Mouse (Mus musculus) layer of hippocampus, adult 9-10 months (tissue): ENCODE results near the gene Defb45.

Experiments
- DNase-seq: peaks from one replicate; pipeline ENCODE4 v3.0.0; 2022; ENCODE audit warnings: low spot score

The Defb45 gene

GRCm38 (mm10) chr2:152599299-152599698, at the start of gene Defb45:
Defb45 (minus strand) TSS chr2:152599399.
- no peak for DNase-seq

DNA sequence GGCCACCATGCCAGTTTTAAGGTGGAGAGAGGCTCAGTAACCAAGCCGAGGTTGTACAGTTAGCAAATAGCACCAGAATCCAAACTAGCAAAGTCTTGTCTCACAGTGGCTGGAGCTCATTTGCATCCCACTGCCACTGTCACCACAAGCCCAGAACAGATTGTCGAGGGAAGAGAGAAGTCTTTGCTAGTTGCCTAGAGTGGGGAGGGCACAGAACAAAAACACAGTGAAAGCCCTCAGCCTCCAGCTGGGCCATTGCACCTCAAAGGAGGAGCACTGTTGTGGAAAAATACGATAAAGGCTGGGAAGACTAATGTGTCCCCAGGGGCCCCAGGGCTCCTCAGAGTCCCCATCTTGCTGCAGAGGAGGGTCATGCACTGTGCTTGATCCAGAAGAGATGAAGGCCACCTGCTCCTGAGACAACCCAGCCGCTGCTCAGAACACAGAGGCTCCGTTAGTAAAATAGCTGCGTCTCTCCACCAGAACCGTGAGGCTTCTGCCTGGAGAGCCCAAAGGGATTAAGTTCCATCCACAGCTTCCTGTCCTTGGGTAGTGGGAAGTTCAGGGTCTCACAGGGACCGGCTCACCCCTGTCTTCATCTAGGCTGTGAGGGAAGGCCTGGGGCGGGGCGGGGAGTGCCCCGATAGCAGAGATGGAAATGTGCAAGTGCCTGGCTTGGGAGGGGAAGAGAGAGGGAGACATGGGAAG, 40.4 kb upstream of the Defb45 start:
- no peak for DNase-seq

GRCm38 (mm10) chr2:152638865-152639264, 39.7 kb upstream of the Defb45 start:
- DNase-seq, result no peak

DNA sequence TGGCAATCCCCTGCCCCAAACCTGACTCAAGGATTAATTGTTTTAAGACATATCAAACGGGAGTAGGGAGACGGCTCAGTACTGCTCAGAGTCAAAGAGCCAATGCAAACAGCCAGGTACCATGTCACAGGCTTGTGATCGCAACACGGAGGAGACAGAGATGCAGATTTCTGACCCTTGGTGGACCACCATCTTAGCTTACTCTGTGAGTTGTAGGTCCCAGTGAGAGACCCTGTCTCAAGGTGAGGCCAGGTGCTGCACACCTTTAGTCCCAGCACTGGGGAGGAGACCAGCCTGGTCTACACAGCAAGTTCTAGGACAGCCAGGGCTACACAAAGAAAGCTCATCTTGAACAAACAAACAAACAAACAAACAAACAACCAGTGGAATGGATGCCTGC, 38.2 kb upstream of the Defb45 start:
- DNase-seq, result no peak

- no peak for DNase-seq
Observed at GRCm38 (mm10) chr2:152637006-152637322, 37.8 kb upstream of the Defb45 start.

DNA sequence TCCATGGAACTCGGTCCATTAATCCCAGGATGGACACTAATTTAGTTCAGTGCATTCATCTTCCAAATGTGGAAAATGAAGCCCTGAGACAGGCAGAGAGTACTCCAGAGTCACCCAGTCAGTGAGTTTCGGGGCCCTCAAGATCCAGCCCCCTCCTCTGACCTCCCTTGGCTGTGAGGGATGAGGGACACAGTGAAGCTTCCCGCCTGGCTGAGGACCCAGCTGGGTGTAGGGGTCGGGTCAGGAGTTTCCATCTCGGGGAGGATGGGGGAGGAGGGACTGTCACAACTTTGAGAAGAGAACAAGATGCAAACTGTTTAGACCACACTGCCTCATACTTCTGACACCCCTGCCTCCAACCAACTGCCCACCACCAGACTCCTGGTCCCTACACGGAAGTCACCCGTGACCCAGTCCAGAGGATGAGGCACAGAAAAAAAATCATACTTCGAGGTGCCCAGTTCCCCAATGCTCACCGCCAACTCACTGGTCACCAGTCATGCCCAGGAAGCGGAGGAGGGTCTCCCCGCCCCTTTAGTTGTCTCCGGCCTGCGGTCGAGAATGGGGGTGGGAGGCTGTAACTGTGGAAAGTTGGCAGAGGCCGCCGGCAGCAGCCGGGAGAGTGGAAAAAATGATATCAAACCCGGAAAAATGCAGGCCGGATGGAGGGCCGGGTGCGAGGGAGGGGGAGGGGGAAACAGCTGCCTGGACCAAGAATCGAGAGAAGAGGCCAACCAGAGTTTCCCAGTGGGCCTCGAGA, 37.2 kb upstream of the Defb45 start:
- no peak for DNase-seq

DNA sequence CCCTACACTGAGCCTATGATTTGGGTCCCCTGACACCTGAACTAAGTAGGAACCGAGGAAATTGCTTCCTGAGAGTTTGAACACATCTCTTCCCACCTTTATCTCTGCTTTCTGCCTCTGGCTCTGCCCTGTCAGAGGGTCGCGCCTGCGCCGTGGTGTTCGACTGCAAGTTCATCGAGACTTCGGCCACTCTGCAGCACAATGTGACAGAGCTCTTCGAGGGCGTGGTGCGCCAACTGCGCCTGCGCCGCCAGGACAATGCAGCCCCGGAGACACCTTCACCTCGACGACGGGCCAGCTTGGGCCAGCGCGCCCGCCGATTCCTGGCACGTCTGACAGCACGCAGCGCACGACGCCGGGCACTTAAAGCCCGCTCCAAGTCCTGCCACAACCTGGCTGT, 35.1 kb upstream of the Defb45 start:
- DNase-seq, result no peak

GRCm38 (mm10) chr2:152633334-152633733, 34.1 kb upstream of the Defb45 start:
- no peak for DNase-seq

DNA sequence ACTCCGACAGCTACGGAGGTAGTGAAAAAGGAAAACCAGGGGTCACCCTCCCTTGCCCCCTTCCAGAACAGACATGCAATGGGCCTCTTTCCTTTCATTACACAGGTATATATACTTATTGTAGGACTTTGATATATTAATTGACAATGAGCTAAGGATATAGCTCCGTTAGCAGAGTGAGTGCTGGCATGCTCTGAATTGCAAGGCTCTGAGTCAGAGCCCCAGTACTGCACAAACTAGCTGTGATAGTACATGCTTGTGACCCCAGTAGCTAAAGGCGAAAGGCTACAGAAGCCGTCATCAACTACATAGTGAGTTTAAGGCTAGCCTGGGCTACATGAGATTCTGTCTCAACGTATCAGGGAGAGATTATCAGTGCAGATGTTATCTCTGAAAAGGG, 30.7 kb upstream of the Defb45 start:
- no peak for DNase-seq

DNA sequence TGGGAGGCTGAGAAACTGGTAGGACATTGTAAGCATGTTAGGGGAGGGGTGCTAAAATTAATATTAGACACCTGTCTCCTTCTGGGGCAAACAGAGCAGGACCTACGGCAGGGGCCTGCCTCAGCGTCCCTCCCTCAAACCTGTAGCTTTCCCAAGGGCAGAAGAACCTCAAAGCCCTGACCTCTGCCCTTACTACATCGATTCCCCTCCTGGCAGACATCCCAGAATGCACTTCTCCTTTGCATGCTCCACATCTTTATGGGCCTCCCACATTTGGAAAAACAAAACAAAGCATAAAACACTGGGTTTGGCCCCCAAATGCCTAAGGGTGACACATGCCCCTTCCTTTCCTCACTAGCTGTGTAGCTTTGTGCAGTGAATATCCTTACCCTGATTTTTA, 30.0 kb upstream of the Defb45 start:
- no peak for DNase-seq

DNA sequence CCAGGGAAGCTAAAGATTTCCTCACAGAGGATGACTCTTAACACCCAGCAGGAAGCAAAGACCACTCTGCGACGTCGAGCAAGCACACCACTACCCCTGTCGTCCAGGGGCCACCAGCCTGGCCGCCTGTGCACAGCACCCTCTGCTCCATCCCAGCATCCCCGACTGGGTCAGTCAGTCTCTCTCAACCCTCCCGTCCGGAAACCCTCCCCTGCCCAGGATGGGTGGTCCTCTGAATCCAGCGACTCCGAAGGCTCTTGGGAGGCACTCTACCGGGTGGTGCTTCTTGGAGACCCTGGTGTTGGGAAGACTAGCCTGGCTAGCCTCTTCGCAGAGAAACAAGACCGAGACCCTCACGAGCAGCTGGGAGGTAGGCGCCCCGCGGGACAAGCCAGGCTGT, 28.9 kb upstream of the Defb45 start:
- no peak for DNase-seq

GRCm38 (mm10) chr2:152626774-152627591, 27.8 kb upstream of the Defb45 start, which contains the start of gene Rem1:
Rem1 (plus strand) TSS chr2:152626951.
- DNase-seq, result no peak

GRCm38 (mm10) chr2:152625256-152625655, 26.1 kb upstream of the Defb45 start:
- DNase-seq, result no peak

DNA sequence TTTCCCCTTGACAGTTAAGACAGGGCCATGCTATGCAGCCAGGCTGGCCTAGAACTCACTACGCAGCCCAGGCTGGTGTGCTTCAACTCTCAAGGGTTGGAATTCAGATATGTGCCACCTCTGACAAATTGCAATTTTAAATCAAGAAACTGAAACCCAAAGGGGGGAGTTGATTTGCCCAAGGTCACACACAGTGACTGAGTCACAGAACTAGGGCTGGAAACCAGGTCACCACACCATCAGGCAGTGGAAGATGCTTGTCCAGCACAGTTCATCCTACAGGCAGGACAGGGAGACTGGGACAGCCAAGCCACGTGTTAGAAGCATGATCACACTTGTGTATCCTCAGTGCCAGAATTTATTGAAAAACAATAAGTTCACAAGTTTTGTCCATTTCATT, 25.4 kb upstream of the Defb45 start:
- no peak for DNase-seq

- no peak for DNase-seq
Observed at GRCm38 (mm10) chr2:152622953-152623352, 23.8 kb upstream of the Defb45 start, which contains the start of gene Defb25. Defb25 (minus strand) TSS chr2:152623053.

DNA sequence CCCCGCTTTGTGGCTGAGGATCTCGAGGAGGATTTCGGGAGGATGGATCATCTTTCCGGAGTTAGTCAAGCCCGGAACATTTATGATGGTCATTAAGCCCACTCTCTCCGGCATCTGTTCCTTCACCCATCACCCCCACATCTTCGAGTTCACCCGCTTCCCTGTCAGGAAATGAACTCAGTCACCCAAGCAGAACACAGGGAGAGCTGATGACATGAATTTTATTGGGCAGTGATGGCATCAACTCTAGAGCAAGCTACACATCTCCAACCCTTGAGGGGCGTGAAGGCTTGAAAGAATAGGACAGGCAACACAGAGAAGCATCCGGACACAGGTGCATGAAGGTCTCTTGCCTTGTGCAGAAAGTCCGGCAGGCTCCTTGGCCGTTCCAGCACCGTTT, 23.0 kb upstream of the Defb45 start:
- no peak for DNase-seq

GRCm38 (mm10) chr2:152620367-152621134, 21.4 kb upstream of the Defb45 start:
- DNase-seq, result no peak

DNA sequence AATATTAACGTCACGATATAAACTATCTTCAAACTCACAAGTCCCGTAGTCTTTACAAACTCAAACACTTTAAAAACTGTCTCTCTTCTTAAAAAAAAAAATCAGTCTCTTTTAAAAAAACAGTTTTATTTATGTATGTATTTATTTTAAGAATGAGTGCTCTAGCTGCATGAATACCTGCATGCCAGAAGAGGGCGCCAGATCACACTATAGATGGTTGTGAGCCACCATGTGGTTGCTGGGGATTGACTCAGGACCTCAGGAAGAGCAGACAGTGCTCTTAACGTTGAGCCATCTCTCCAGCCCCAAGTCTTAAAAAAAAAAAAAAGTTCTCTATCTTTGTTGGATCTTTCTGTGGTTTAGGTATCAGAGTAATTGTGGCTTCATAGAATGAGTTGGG, 18.2 kb upstream of the Defb45 start:
- DNase-seq, result no peak

DNA sequence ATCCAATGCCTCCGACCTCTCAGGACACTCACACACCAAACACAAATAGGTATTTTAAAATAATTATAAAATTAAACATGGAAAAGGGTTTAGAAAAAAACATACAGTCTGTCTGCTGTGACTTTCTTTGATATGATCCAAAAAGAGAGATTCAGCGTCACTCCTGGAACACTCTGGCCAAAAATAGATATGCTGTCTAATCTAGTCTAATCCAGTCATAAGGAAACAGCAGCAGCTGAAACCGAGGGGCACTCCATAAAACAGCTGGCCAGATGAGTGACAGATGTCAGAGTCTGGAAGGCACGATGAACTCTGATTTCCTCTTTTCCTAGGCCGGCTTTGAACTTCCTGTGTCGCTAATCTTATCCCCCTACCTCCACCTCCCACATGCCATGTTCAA, 17.3 kb upstream of the Defb45 start:
- no peak for DNase-seq

GRCm38 (mm10) chr2:152615563-152615962, 16.4 kb upstream of the Defb45 start:
- DNase-seq, result peak; percentile 48

GRCm38 (mm10) chr2:152612193-152612592, 13.0 kb upstream of the Defb45 start:
- DNase-seq, result no peak

GRCm38 (mm10) chr2:152608719-152609118, 9.5 kb upstream of the Defb45 start:
- DNase-seq, result no peak
